Mouse (Mus musculus): ENCODE measurements around the gene Zfp786.
"Not testable (repeated sequence)": the region's sequence is repeated elsewhere in the genome, so short reads cannot be mapped to it uniquely, and the experiment has no call there.

Zfp786 gene

DNA sequence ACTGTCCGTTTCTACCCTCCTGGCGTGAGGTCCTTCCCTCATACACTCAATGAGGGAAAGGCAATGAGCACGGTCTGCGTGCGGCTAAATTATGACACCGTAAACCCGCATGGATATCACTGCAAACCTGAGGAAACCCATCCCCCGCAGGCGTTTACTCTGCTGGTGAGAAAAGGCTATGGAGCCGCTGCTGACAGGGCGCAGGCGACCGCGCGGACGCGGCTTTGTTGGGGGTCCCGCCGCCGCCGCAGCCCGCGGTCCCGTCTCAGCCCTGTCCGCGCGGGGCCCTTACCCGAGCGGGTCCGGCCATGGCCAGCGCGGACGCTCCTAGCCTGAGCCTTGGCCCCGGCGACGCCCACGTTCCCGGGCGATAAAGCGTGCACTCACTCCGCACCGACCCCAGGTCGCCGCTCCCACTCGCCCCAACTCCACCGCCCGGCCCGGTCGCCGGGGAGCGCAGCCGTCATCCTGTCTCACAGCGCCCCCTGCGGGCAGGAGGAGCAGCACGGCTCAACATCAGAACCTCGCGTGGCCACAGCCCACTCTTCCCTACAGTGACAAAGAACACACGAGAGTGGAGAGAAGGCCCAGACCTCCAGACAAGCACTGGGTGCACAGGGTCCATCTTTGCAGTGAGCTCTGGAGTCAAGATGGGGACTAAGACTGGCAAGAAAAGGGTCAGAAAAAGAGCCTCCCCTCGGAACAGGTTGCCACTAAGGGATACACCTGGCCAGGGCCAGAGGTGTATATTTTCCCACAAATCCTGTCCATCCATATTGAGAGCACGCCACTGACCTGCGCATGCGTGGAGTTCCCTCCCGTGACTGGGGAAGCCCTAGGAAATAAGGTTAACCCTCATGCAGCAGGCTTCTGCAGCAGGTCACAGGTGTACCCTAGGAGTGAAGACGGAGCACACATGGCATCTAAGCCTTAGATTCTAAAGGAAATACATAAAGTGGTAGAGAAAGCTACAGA lies at the start of gene Zfp786:
Zfp786 (minus strand) TSS at position 764 of the 975 bp plus-strand sequence.
- DNase-seq (ENCODE audit: low spot score), result peak; percentile 87

GRCm38 (mm10) chr6:47880166-47880565 lies 49.5 kb upstream of the Zfp786 start:
- no peak for DNase-seq (ENCODE audit: low spot score)

DNA sequence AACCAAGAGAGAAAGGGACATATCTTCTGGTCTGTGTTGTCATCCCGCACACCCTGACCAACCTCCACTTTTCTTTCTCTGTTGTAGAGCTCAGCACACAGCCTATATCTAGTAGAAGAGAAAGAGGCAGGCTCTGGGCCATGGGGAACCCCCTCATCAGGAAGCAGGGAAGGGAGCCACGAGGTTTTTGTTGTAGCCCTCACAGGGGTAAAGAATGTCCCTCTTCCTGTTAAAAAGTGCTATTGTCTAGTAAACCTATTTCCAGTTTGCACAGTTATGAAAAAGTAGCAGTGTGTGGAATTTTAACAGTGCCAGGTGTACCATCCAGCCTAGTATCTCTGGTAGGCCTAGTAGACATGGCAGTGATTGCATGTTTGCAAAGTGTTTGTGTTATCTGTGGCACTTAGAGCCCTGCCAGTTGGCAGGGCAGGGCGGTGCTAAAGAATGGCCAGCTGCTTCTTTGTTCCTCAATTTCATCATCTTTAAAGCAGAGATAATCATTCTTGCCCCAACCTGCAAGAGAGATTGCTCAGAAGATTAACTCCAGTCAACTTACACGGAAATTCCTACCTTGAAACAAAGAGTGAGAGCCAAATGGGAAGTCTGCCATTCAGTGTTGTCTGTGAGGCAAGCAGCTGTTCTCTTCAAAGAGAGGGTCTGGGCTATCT lies 48.5 kb upstream of the Zfp786 start:
- no peak for DNase-seq (ENCODE audit: low spot score)

- DNase-seq (ENCODE audit: low spot score), result no peak
Measured at GRCm38 (mm10) chr6:47878593-47878992, 47.9 kb upstream of the Zfp786 start.

DNA sequence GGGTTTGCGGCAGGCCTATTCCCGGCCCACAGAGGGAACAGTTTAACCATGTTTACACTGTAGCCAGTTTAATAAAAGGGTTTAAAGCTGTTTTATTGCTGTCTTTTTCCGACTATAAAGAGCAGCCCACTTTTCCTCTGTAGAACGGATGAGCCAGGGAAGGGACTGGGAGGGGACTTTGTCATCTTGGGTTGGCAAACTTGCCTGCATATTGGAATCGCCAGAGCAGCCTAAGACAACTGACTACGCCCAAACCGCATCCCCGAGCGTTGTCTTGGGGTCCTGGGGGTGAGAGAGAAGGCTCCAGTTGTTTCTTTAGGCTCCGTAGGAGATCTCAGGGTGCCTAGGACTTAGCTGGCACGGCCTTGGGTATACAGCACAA lies 47.5 kb upstream of the Zfp786 start:
- no peak for DNase-seq (ENCODE audit: low spot score)

- peak; percentile 75 for DNase-seq (ENCODE audit: low spot score)
Measured at GRCm38 (mm10) chr6:47877461-47878132, 46.9 kb upstream of the Zfp786 start.

DNA sequence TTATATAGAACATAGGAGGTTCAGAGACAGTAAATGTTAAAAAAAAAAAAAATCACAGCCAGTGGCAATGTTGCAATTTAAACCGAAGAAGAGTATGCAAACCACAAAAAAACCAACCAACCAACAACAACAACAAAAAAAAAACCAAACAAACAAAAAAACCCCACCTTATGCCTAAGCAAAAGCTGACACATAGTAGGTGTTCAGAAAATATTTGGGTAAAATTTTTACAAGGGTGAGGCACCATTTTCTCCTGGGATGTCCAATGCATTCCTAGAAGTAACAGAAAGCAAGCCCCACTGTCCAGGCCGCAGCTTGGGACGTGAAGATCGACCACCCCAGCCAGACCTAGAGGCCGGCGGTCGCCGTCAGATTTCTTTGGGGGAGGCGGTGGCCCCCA lies 46.4 kb upstream of the Zfp786 start, which contains the start of gene Zfp282:
Zfp282 (plus strand) TSS at position 147 of the 400 bp plus-strand sequence.
- DNase-seq (ENCODE audit: low spot score), result no peak

- DNase-seq (ENCODE audit: low spot score), result no peak
Measured at GRCm38 (mm10) chr6:47872266-47872665, 41.6 kb upstream of the Zfp786 start.

DNA sequence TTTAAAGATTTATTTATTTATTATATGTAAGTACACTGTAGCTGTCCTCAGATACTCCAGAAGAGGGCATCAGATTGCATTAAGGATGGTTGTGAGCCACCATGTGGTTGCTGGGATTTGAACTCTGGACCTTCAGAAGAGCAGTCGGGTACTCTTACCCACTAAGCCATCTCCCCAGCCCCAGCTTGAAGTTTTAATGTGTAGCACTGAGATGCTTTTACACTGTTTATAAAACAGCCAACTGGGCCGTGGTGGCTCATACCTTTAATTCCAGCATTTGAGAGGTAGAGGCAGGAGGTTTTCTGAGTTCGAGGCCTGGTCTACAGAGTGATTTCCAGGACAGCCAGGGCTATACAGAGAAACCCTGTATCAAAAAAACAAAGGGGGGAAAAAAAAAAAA lies 27.1 kb upstream of the Zfp786 start:
- DNase-seq (ENCODE audit: low spot score), result not testable (repeated sequence)

- DNase-seq (ENCODE audit: low spot score), result no peak
Measured at GRCm38 (mm10) chr6:47857241-47857640, 26.6 kb upstream of the Zfp786 start.

DNA sequence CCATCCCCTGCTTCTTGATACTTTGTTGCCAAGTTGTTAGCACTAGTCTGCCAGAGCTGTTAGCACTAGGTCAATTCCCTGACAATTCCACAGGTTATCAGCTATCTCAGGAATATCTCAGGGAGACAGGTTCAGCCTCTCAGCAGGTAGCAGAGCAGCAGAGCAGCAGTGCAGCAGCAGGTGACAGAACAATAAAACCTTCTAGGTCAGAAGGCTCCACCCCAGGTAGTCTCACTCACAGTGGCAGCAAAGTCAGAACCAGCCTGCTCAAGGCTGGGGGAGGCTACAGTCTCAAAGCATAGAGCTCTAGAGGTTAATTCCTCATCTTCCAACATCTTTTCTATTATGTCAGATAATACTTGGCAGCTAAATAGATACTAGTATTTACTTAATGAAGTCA lies 15.1 kb upstream of the Zfp786 start:
- no peak for DNase-seq (ENCODE audit: low spot score)

DNA sequence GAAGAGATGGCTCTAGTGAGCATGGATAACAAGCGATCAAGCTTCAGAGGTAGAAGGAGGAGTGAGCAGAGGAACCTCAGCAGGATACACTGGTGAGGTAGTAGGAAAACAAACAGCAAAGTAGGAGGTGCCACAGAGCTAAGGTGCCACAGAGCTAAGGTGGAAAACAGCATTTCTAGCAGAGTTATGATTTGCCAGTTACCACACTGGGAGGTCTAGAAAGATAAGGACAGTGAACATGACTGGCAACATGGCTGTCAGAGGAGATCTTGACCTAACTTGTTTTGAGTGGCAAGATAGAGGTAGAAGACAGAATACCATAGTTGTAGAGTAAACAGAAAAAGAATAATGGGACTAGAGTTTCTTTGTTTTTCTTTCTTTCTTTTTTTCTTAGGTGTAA lies 11.7 kb upstream of the Zfp786 start:
- DNase-seq (ENCODE audit: low spot score), result no peak

DNA sequence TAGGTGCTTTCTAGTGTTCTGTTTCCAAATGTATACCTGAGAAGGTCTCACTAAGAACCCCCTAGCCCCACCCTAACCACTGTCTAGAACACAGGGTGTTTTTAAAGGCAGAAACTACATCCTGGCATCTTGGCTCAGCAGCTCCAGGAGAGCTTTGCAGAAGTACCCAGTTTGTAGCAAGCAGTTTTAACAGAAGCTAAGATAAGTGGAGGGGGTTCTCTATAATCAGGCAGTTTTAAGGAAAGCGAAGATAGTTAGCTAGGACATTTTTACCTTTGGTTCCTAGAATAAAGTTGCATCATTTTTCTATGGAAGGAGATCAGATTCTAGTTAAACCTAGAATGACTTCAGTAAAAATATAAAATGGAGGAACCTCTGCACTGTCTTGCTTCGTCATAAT lies 11.2 kb upstream of the Zfp786 start:
- DNase-seq (ENCODE audit: low spot score), result no peak

GRCm38 (mm10) chr6:47841077-47841476 lies 10.4 kb upstream of the Zfp786 start:
- no peak for DNase-seq (ENCODE audit: low spot score)

- DNase-seq (ENCODE audit: low spot score), result no peak
Measured at GRCm38 (mm10) chr6:47837630-47838029, 7.0 kb upstream of the Zfp786 start.

- peak; percentile 54 for DNase-seq (ENCODE audit: low spot score)
Measured at GRCm38 (mm10) chr6:47835984-47836521, 5.4 kb upstream of the Zfp786 start.

DNA sequence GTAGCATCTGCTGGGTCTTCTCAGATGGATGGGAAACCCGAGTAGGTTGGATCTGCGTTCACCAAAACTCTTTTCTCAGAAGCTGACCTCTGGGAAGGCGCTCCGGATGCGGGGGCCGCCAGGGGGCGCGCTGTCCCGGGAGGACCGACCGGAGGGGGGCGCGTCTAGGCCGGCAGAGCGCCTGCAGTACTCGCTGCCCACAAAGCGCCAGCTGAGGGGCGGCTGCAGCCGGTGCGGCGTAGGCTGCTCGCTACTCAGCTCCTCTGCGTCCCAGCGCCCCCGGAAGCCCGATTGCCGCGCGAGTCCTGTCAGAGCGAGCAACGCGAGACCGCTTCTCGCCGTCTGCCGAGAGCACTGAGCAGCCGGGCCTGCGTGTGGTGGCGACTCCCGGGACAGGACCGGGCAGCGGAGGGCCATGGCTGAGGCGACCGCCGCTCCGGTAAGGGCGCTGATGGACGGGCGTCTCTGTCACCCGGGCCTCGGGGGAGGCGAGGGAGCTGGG lies 4.9 kb upstream of the Zfp786 start, which contains the start of gene Zfp398:
Zfp398 (plus strand) TSS at position 180 of the 502 bp plus-strand sequence.
- peak; percentile 94 for DNase-seq (ENCODE audit: low spot score)

DNA sequence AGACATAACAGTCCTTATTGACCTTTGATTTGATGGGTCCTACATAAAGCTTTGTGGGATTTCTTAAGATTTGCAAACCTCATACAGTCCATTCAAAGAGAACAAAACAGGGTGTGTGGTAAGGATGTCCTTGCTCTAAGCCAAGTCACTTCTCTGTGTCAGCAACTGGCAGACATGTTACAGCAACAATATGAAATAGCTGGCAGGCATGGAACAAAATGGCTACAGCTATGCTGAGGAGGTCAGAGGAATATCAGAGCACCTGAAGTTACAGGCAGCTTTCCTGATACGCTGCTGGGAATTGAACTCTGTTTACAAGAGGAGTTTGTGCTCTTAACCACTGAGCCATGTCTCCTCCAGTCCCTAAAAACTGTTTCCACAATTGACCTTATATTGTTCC lies 1.6 kb upstream of the Zfp786 start:
- no peak for DNase-seq (ENCODE audit: low spot score)

DNA sequence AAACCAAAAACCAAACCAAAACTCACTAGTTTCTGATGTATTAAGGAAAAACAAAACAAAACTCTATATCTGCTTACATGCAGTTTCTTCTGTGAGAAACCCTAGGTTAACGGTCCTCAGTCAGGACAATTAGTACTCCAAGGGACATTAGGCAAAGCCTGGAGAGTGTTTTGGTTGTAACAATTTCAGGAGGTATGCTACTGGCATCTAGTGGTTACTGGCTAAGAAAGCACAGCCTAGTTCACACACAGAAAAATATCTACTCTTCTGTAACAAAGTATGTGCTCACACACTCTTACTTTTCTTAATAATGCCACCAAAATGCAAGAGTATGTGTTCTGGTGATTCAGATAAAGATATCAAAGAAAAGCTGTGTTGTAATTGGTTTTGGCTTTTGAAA lies 1.7 kb downstream of the Zfp786 start:
- no peak for DNase-seq (ENCODE audit: low spot score)

DNA sequence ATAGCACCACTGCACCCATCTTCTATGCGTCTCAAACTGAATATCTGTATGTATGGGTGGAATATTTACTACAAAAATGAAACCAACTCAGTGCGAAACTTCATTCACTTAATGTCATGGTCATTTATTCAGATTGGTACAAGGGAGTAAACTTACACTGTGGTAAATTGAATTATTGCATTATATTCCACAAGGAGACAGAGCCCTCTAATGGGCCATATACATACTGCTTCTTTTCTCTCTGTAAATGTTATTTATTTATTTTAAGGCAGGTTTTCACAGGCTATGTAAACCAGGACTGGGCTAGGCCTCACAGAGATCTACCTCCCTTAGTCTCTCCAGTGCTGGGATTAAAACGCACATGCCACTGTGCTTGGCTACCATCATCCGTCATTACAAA lies 3.2 kb downstream of the Zfp786 start:
- no peak for DNase-seq (ENCODE audit: low spot score)

DNA sequence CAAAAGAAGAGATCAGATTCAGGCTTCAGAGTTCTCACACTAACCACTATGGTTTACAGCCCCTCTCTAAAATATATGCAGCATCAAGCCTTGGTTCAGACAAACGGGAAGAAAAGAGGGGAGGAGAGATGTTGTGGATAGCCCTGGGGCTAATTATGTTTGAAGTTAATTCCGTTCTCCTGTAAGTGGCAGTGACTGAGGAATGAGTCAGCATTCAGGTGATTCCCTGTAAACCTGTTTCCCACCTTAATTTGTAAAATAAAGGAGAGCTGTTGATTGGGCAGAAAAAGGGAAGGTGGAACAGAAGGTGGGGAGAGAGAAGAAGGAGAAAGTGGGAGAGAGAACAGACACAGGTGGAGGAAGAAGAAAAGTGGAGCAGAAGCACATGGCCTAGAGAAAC lies 6.4 kb downstream of the Zfp786 start:
- DNase-seq (ENCODE audit: low spot score), result no peak

- DNase-seq (ENCODE audit: low spot score), result no peak
Measured at GRCm38 (mm10) chr6:47821776-47822175, 8.9 kb downstream of the Zfp786 start.

Measured in spleen, adult 12 weeks (tissue).